Mouse (Mus musculus) activated CD4-positive, CD25-positive, alpha-beta regulatory T cell, adult 4 months (primary cell): Measurements from ENCODE around the gene Lcp1. TPM values are rescaled to one million over a fixed set of nuclear protein-coding genes. Genes with fewer than 3 reads are reported as not detected.
"Not testable (repeated sequence)": the region's sequence is repeated elsewhere in the genome, so short reads cannot be mapped to it uniquely, and the experiment has no call there.

Source experiments
- ATAC-seq: one replicate; pipeline ENCODE4 v1.8.0; 2017
- polyA plus RNA-seq, 2 experiments: library from polyadenylated mRNA; unstranded; fragments of 100-300 nt; shearing (Covaris generic); gene quantifications; one replicate each; pipeline ENCODE4 v1.2.1; 2017

Lcp1 gene
- polyA plus RNA-seq, result 1,000 to 10,000 TPM; 1,354 to 1,613 TPM

DNA sequence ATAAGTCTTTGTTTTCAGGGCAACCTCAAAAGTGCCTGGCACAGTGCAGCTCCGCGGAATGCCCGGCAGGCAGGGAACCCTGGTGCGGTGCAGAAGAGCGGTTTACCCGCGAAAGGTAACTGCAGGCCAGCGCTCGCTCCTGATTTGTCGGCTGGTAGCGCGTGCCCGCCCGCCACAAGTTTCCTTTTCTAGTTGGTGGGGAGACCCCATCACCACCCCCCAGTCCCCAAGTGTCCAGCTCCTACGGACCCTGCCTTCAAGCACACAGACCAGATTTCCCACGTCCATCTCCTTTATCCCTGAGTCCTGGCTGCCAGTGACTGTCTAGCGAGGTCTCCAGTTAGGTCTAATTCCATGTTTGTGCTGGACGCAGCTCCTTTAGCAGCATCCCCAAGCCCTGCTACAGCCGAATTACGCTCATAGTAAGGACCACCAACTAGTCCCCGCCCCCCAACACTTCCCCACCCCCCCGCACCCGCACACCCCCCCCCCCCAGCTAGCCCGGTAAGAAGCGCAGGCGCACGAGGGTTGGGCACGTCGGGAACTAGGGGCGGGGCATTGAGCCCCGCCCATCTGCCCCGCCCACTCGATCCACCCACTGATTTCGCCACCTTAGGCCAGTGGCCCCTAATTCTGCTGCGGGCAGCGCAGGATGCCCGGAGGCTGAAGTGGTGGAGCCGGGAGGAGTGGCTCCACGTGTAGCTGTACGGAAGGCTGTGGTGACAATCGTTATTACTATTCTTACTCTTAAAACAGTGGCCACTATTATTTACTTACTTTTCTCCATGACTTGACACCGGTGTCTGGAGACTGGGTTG is at the start of gene Lcp1, which contains the start of gene Lrrc63:
Gene Lcp1, plus strand, starts transcription at position 601 of the 818 bp plus-strand sequence.
Gene Lrrc63, minus strand, starts transcription at position 381 of the 818 bp plus-strand sequence.
- ATAC-seq, result peak; percentile 60

DNA sequence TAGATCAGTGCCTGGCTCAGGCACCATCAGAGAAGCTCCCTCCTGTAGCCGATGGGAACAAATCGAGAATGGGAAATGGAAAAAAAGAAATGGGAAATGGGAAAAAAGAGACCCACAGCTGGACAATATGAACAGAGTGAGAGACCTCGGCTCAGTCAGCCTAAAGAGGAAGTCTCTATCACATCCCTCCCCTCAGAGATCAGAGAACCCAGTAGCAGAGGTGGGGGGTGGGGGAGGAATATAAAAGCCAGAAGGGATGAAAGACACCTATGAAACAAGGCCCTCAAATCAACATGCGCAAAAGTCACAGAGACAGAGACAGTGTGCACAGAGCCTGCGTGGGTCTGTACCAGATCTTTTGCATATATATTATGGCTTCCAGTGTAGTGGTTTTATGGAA is 27.9 kb upstream of the Lcp1 start:
- ATAC-seq, result no peak

DNA sequence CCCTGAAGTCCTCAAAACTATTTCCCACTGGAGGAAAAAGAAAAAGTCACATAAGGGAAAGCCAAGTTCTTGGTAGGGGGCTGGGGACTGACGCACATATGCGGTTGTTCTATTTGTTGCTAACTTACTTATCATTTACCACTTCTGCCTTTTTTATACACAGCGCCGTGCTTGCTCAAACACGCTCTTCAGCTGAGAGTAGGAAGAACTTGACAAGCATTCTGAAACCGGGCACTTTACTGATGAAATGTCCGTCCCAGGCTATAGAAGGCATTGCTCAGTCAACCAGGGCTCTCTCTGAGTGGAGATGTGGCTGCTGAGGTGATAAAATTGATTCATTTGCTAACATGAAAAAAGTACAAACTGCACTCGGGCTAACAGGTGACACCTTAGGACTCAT is 9.2 kb upstream of the Lcp1 start:
- ATAC-seq, result no peak

DNA sequence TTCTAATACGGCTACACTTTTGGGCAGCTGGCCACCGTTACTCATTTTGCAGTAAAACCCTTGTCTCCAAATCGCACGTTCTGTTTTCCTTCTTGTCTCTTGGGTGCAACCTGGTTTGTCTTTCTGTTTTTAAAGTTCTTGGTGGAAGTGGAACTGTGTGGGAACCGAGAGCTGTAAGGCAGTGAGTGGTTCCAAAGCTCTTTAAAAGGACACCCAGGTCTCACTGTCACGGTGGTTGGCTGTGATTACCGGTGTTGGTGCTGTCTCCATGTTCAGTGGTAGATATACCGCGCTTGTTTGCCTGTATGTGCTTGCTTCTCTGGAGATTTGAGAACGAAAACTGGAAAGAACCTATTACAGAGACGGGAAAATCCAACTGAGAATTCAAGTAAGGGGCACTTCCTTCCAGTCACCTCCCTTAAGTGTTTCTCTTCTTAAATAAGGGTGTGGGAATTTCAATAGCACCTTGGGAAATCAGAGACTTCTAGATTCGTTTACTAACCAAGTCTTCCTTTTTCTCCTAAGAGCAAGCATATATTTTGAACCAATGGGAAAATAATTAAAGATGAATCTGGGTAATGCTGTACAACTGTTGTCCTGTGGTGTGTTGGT is 529 bp downstream of the Lcp1 start:
- peak; percentile 13 for ATAC-seq

DNA sequence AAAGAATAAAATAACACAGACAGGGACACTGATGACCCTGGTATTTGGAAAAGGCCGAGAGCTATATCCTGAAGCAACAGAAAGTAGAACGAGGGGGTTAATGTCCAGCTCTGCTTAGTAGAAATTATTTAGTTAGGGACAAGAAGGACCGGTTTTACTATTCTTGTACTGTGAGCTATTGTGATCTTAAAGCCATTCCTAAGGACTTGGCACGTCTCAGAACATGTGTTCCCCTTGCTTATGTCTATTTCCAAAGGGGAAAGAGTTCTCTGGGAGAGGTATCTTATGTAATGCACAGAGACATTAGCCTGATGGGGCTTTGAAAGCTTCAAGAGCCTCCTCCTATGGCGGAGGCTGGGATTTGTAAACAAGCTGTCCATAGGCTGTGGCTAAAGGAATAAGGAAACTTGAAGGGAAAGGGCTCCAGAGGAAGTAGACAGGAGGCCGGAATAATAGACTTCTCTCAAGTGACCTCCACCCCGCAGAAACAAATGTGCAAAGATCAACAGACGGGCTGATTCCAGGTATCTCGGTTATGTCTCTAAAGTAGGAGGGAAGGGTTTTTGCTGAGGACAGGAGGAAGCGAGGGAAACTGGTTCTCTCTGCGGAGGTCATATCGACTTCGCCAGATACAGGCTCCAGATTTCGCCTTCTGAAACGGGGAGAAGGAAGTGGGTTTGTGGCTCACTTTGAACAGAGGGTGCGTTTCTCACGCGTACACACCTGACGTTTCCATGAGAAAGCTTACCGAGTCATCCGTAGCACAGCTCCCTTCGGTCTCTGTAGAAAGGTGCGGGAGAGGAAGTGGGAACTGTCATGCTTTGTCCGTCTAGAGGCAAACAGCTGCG is 5.4 kb downstream of the Lcp1 start:
- ATAC-seq, result peak; percentile 46

DNA sequence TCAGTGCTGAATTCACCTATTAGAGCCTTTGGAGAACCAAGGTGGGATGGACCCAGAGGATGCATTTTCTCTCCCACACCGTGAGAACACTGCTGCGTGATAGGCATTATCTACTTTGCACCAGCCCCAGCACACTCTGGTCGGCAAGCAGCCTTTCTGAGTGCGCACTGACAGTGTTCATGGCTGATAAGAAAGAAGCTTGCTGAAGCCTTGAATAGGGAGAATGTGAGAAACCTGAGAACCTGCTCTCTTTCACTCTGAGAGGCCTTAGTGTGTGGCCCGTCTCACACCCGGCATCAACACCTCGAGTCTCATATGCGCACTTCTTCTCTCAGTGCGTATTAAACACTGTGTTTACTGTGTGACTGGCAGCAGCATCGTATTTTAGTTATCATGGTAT is 7.6 kb downstream of the Lcp1 start:
- no peak for ATAC-seq

DNA sequence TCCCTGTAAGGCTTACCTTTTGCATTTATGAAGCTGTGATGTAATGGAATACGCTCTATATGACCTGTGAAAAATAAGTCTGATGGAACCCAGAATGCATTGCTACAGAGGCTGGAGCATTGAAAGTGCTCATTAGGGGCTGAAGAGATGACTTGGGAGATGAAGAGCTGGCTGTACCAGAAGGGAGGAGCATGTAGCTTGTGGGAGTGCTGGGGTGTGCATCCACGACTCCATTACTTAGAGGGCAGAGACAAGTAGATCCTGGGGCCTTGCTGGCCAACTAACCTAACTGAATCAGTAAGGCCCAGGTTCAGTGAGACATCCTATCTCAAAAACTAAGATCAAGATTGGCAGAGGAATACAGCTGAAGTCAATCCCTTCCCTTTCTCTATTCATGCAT is 8.3 kb downstream of the Lcp1 start:
- ATAC-seq, result no peak

DNA sequence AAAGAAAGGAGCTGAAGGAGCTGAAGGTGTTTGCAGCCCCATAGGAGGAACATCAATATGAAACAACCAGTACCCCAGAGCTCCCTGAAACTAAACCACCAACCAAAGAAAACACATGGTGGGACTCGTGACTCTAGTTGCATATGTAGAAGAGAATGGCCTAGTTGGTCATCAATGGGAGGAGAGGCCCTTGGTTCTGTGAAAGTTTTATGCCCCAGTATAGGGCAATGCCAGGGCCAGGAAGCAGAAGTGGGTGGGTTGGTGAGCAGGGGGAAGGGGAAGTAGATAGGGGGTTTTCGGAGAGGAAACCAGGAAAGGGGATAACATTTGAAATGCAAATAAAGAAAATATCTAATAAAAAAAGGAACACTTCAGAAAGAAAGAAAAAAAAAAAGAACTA is 16.8 kb downstream of the Lcp1 start:
- not testable (repeated sequence) for ATAC-seq

DNA sequence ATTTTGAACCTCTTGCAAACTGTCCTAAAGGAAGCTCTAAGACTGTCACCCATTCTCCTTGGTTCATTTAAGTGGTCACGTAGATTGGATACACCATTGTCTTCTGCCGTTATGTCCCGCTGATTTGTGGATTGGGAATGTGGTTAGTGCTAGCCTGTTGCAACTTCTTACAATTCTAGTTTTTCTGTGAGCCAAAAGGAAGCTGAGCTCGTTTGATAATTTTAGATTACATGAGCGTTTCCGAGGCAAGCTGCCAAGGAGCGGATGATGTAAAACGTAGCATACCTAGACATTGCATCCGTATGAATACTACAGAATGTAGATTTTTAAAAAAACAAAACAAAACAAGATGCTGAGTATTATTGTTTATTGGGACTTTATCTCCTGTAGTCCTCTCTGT is 17.3 kb downstream of the Lcp1 start:
- ATAC-seq, result no peak

DNA sequence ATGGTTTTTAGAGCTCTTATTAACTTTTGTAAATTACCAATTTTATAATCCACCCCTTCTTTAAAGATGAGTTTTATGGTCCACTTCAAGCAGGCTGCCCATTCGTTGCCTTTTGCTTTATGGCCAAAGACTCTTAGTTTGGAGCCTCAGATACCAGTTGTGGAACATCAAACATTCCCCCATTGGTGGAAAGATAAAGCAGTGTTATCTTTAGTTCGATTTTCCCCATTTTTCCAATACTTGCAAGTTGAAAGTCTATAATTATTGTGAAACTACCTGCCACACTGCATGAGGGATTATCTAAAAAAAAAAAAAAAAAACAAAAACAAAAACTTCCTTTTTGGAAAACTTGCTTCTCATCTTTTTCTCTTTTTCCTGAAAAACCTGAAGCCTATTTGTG is 19.8 kb downstream of the Lcp1 start:
- no peak for ATAC-seq

DNA sequence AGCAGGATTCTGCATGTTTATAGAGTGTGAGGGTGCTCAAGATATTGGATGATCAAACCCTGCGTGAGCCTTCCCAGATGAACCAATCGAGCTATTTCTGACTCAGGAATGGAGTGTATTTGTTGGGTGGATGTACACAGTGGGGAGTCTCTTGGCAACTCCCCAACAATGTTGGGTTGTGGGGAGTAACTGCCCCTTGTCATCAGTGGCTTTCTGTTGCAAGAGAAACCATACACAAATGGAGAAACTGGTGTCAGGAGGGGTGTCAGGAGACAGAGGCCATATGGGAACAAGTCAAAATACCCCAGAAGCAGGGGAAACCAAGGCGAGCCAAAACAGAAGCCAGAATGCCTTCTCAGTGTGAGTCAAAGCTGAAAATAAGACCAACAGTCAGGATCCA is 20.2 kb downstream of the Lcp1 start:
- ATAC-seq, result no peak

DNA sequence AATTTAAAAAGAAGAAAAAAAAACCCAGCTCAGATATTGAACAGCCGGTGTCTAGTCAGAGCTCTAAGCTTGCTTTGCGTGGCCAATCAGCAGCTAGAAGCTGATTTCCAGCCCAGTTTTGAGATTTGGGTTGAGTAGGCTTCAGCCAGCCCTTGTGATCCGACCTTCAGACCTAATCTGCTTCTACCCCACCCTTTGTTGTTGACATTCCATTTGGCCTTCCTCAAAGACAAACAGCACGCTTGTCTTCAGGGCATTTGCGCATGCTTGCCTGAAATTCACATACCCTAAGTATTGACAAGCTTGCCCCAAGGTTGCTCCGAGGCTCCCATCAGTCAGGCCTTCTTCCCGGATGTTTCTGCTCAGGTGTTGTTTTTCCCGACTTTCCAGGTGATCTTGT is 23.6 kb downstream of the Lcp1 start:
- ATAC-seq, result no peak

DNA sequence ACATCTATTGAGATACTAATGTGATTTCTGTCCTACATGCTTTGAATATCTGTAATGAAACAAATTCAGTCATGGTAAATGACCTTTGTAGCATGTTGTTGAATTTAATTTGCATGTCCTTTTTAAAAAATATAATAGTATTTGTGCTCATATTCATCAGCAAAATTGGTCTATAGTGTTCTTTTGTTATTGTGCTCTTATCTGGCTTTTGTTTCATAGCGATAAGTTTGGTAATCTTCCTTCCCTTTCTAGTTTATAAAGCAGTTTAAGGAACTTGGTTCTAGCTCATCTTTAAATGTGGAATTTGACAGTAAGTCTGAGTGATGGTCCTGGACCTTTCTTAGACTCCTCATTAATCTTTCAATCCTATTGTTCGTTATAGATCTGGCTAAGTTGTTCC is 28.5 kb downstream of the Lcp1 start:
- ATAC-seq, result no peak

DNA sequence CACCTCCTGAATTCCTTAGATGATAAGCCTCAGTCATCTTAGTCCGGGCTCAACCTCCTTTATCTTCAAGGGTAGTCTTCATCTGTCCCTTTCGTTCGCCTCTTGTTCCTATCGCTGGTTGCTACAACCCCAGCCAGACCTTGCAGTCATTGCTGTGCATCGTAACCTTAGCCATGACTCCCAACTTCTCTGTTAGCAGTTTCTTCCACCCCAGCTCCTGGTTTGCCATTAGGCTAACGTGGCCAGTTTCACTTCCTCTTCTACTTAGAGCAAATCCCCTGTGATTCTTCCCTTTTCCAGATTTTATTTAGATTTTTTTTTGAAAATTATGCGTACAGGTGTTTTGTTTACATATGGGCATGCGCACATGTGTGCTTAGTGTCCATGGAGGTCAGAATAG is 33.0 kb downstream of the Lcp1 start:
- ATAC-seq, result no peak

DNA sequence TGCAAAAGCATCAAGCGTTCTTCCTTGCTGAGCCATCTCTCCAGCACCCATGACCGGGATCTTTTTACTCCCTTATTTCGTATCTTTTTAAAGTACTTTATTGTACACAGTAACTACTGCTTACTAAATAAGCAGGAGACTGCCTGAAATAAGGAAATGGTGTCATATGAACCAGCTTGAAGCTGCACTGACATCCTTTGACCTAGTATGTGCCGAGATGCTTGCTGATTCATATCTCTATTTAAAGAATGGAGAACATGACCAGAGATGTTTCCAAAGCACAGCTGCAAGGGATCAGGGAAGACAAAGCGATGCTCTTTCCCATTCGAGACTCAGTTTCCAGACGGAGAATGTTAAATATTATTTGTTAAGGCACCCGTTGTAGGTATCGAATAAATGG is 33.4 kb downstream of the Lcp1 start:
- ATAC-seq, result no peak

DNA sequence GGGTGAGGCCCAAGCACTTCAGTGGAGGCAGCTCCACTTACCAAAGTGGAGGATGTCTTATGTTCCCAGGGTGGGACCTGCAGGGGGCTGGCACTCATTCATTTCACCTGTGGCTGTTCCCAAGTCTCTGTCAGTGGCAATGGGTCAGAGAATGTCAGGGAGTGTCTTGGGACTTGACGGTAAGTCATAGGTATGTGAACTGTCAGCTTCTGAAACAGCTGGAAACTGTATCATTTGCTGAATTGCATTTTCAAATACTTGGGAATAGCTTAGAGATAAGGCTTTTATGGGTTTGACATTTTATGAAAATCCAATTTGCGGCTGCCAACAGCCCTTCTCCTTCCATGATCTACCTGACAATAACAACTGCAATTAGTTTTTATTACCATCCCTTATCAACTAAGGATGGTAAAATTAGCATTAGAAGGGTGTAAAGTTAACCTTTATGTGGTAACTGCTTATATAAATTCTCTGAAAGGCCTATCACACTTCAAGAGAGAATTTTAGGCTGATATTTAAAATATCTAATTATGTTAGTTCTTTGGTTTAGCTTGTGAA is 34.8 kb downstream of the Lcp1 start:
- no peak for ATAC-seq

DNA sequence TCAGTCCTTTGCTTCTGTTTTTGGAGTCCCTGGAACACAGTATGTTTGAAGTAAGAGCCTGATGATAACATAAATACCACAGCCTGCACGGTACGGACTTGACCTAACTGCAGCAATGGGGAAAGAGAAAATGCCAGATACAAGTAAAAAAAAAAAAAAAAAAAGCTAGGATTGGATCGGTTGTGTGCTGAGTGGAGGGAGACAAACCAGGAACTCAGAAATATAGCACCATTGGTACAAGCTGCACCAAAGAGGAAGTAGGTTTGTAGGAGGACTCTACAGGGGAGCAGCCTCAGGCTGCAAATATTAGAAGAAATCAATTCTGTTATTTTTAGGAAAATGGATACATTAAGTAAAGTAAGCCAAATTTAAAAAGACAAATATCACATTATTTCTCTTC is 37.6 kb downstream of the Lcp1 start:
- ATAC-seq, result no peak

DNA sequence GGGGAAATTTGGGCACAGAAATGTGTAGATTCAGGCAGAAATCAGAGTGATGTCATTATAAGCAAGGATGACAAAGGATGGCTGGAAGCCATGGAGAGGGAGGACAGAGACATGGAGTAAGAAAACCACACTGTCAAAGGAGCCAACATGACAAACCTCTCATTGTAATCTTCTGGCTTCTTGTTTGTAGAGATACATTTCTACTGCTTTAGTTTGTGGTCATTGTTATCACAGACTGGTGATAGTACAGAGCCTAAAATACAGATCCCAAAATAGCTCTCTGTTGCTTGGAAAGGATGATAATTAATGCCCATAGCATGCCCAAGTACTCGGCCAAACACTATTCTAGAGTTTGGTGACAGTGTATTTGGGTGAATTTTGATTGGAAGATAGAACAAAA is 39.6 kb downstream of the Lcp1 start:
- no peak for ATAC-seq

DNA sequence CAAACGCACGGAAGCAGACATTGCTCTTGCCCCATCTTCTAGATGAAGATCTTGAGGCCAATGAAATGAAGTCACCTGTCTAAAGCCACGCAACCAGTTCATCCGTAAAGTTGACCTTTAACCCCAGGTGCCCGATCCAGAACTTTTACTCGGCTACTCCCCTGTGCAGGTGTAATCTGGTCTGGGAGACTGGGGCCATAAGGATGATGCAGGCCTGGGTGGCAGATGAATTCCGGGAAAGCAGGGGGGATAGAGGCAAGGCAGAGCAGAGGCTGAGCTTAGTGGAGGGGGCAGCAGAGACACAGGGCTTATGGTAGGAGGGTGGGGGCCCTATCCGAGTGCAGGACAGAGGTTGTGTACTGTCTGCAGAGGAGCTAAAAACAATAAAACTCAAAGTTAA is 43.4 kb downstream of the Lcp1 start:
- no peak for ATAC-seq

DNA sequence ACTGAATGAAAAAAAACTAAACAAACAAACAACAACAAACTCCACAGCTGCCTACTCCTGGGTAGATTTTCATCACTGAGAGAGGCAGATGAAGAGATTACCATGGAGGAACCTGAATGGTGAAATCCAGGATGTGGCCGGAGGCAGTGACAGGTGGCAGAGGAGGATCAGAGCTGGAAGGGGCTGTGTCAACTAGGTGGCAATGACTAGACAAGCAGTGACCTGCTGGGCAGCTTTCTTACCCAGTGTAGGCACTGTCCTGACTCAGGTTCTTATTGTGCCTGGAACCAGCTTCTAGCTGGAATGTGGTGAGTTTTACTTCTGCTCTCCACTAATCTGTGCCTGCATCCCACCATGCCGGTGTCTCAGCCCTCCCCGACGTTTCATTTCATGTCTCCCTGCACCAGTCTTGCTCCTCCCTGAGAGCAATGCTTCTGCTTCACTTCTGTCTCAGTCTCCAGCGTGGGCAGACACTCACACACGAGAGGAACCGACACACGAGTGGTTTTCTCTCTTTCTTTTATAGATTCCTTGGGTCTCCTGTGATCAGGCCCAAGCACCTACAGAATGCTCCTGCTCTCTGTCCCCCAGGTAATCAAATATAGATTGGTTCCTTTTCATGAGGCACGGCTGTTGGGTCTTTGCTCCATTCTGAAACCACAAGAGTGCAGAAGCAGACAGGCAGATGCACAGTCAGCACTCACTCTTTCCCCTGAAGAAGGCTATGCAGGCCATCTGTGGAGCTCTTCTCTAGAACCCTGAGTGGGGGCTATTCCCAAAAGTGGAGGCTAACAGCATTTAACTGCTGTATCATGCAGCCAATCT is 44.0 kb downstream of the Lcp1 start:
- ATAC-seq, result no peak

DNA sequence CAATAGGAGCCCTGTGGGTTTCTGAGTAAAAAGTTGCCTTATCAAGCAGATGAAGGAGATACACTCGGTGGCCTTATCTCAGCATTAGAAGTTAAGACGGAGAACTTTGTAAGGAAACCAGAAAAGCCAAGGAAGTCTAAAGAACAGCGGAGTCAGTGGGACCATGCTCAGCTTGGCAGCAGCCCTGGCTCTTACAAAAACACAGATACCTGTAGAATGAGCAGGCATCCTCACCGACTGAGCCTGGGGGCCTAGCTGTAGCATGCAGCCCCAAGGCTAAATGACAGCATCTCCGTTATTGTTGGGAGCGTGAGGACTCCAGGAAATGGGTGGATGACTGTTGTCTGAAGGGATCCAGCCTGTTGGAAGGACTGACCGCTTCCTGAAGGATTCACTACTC is 44.9 kb downstream of the Lcp1 start:
- no peak for ATAC-seq

DNA sequence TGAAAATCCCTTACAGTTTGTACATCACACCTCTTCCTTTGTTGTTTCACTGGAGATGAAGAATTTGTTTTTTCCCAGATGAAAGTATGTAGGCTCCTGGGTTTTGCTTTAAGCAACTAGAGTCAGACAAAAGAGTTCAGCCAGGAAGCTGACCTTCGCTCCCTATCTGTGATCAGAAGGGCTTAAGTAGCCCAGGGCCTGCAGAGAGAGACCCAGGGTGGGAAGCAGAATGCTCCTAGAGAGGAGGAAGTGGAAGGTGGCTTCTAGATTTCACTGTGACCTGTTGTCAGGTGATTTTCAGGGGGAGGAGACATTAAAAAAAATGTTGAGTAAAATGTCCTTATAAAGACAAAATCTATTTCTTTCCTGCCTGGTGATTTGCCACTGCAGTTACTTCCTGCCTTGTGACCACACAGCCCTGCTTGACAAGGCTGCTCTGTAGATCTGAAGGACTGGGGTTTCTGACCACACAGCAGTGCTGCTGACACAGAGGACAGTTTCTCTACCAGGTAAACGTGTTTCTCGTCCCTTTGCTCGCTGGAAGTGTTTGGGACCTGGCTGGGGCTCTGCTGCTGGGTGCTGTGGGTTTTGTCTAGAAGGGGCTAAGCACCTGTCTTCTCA is 45.6 kb downstream of the Lcp1 start:
- ATAC-seq, result peak; percentile 70
